Mouse (Mus musculus) heart, embryonic 15.5 days (tissue): ENCODE results near the gene Stx1a. TPM values are rescaled to one million over a fixed set of nuclear protein-coding genes. Genes with fewer than 3 reads are reported as not detected.
A peak's percentile ranks its signal among the peaks of the same experiment; 100 is the strongest.

Source experiments
- ATAC-seq: fragments of 200-750 bp; cut with Nextera tagmentation; replicated peaks from 2 replicates; pipeline ENCODE4 v1.8.0; 2017; ENCODE audit warnings: low read depth, moderate TSS enrichment; ENCODE audit not compliant: insufficient number of reproducible peaks, insufficient read depth, low FRiP score
- H3K27ac ChIP-seq: fragments of 300-500 bp; sonication (generic); 2 replicates; pipeline ENCODE4 v1.5.1; 2015; ENCODE audit warnings: mild to moderate bottlenecking, inconsistent platforms
- H3K27me3 ChIP-seq: fragments of 300-500 bp; sonication (generic); 2 replicates; pipeline ENCODE4 v1.6.1; 2015; ENCODE audit warnings: inconsistent platforms
- H3K36me3 ChIP-seq: fragments of 300-500 bp; sonication (generic); 2 replicates; pipeline ENCODE4 v1.6.1; 2015; ENCODE audit warnings: mild to moderate bottlenecking, inconsistent platforms
- H3K4me1 ChIP-seq: fragments of 300-500 bp; sonication (generic); replicated peaks from 2 replicates; pipeline ENCODE4 v1.6.1; 2015; ENCODE audit warnings: inconsistent platforms
- H3K4me2 ChIP-seq: fragments of 300-500 bp; sonication (generic); 2 replicates; pipeline ENCODE4 v1.6.1; 2015; ENCODE audit warnings: inconsistent platforms, mild to moderate bottlenecking, moderate library complexity
- H3K4me3 ChIP-seq: fragments of 300-500 bp; sonication (generic); 2 replicates; pipeline ENCODE4 v1.5.1; 2015; ENCODE audit warnings: mild to moderate bottlenecking, inconsistent platforms
- H3K9ac ChIP-seq: fragments of 300-500 bp; sonication (generic); 2 replicates; pipeline ENCODE4 v1.6.1; 2015; ENCODE audit warnings: mild to moderate bottlenecking, inconsistent platforms
- H3K9me3 ChIP-seq: fragments of 300-500 bp; sonication (generic); replicated peaks from 2 replicates; pipeline ENCODE4 v1.6.1; 2016; ENCODE audit warnings: inconsistent platforms
- WGBS: fragments of 180-500 bp; shearing (Covaris S2); methylation state at CpG from one replicate; pipeline ENCODE4 v1.1.7; 2015; ENCODE audit warnings: mixed read lengths; 5-methylcytosine and 5-hydroxymethylcytosine counted together
- polyA plus RNA-seq: library from polyadenylated mRNA; unstranded; fragments of >200 nt; fragmentation: Nextera tagmentation; extraction: Ambion mirVana; gene quantifications from 2 replicates; pipeline ENCODE4 v1.2.1, GENCODE M21; 2015

Gene Stx1a
- polyA plus RNA-seq, 1 experiment from 2014 or later, result 6.2 TPM

GRCm38 (mm10) chr5:135008671-135009589 is 14.4 kb upstream of the Stx1a start, which contains the start of gene Abhd11:
TSS of gene Abhd11 (plus strand) at chr5:135009152.
- H3K27me3 ChIP-seq, result peaks cover 5% of the 10 kb centered on the region; the same call in 1 of the 2 replicates
- H3K9ac ChIP-seq, result peak within 1 kb of the TSS; percentile 72
- ATAC-seq, result peak; percentile 88
- WGBS, result under 1% methylated on average over 52 of the region's 52 CpGs
- peak within 1 kb of the TSS; percentile 100 for H3K27ac ChIP-seq
- H3K4me3 ChIP-seq, result peak within 1 kb of the TSS; percentile 71
- H3K4me1 ChIP-seq, result peaks cover 33% of the 10 kb centered on the region
- peak within 1 kb of the TSS; percentile 84 for H3K4me2 ChIP-seq
- no peaks in the 10 kb centered on the region for H3K9me3 ChIP-seq
- H3K36me3 ChIP-seq, result no peaks in the 10 kb centered on the region; the same call in 1 of the 2 replicates

GRCm38 (mm10) chr5:135009590-135010319 is 13.5 kb upstream of the Stx1a start:
- ATAC-seq, result peak; percentile 76
- peak overlapping the region; percentile 72 for H3K9ac ChIP-seq
- peak overlapping the region; percentile 100 for H3K27ac ChIP-seq
- peaks cover 33% of the 10 kb centered on the region for H3K4me1 ChIP-seq
- H3K27me3 ChIP-seq, result peaks cover 5% of the 10 kb centered on the region; the same call in 1 of the 2 replicates
- no peaks in the 10 kb centered on the region; the same call in 1 of the 2 replicates for H3K36me3 ChIP-seq
- WGBS, result under 1% methylated on average over 36 of the region's 37 CpGs
- H3K9me3 ChIP-seq, result no peaks in the 10 kb centered on the region
- H3K4me2 ChIP-seq, result peak overlapping the region; percentile 84
- peak overlapping the region; percentile 71 for H3K4me3 ChIP-seq

GRCm38 (mm10) chr5:135010320-135010709 is 13.0 kb upstream of the Stx1a start:
- ATAC-seq, result no peak
- H3K4me2 ChIP-seq, result peak overlapping the region; percentile 84
- no peaks in the 10 kb centered on the region for H3K9me3 ChIP-seq
- peak overlapping the region; percentile 71 for H3K4me3 ChIP-seq
- H3K27ac ChIP-seq, result peak overlapping the region; percentile 100
- peaks cover 5% of the 10 kb centered on the region; the same call in 1 of the 2 replicates for H3K27me3 ChIP-seq
- H3K9ac ChIP-seq, result peak overlapping the region; percentile 72; the same call in 1 of the 2 replicates
- peaks cover 35% of the 10 kb centered on the region for H3K4me1 ChIP-seq
- H3K36me3 ChIP-seq, result no peaks in the 10 kb centered on the region; the same call in 1 of the 2 replicates
- 54% methylated on average over 7 of the region's 7 CpGs for WGBS

GRCm38 (mm10) chr5:135010841-135011743 is 12.2 kb upstream of the Stx1a start:
- peak overlapping the region; percentile 84; the same call in 1 of the 2 replicates for H3K4me2 ChIP-seq
- H3K36me3 ChIP-seq, result no peaks in the 10 kb centered on the region; the same call in 1 of the 2 replicates
- ATAC-seq, result no peak
- no peaks in the 10 kb centered on the region for H3K9me3 ChIP-seq
- 87% methylated on average over 25 of the region's 25 CpGs for WGBS
- peaks cover 38% of the 10 kb centered on the region for H3K4me1 ChIP-seq
- no peak overlapping the region for H3K27ac ChIP-seq
- no peak overlapping the region for H3K9ac ChIP-seq
- no peaks in the 10 kb centered on the region for H3K27me3 ChIP-seq
- peak overlapping the region; percentile 71; the same call in 1 of the 2 replicates for H3K4me3 ChIP-seq

- 33% methylated on average over 26 of the region's 26 CpGs for WGBS
- H3K9ac ChIP-seq, result 0 out of 2 replicates have a peak overlapping the region, but pooled peaks have one; percentile 12
- ATAC-seq, result no peak
- H3K4me2 ChIP-seq, result peak overlapping the region; percentile 41
- H3K4me3 ChIP-seq, result peak overlapping the region; percentile 17
- no peaks in the 10 kb centered on the region; the same call in 1 of the 2 replicates for H3K36me3 ChIP-seq
- no peaks in the 10 kb centered on the region for H3K9me3 ChIP-seq
- no peaks in the 10 kb centered on the region for H3K27me3 ChIP-seq
- peak overlapping the region; percentile 52 for H3K27ac ChIP-seq
- H3K4me1 ChIP-seq, result peaks cover 38% of the 10 kb centered on the region
Observed at GRCm38 (mm10) chr5:135011809-135012613, 11.3 kb upstream of the Stx1a start.

GRCm38 (mm10) chr5:135012671-135013441 is 10.4 kb upstream of the Stx1a start:
- H3K4me3 ChIP-seq, result peak overlapping the region; percentile 17
- no peaks in the 10 kb centered on the region for H3K9me3 ChIP-seq
- 11% methylated on average over 16 of the region's 16 CpGs for WGBS
- H3K4me2 ChIP-seq, result peak overlapping the region; percentile 41
- no peaks in the 10 kb centered on the region for H3K27me3 ChIP-seq
- H3K36me3 ChIP-seq, result no peaks in the 10 kb centered on the region; the same call in 1 of the 2 replicates
- peaks cover 38% of the 10 kb centered on the region for H3K4me1 ChIP-seq
- peak overlapping the region; percentile 52; the same call in 1 of the 2 replicates for H3K27ac ChIP-seq
- H3K9ac ChIP-seq, result no peak overlapping the region
- ATAC-seq, result no peak

GRCm38 (mm10) chr5:135015497-135015896 is 7.8 kb upstream of the Stx1a start:
- no peak overlapping the region for H3K27ac ChIP-seq
- no peak overlapping the region for H3K4me3 ChIP-seq
- ATAC-seq, result no peak
- H3K36me3 ChIP-seq, result no peaks in the 10 kb centered on the region; the same call in 1 of the 2 replicates
- 13% methylated on average over 7 of the region's 7 CpGs for WGBS
- H3K4me2 ChIP-seq, result no peak overlapping the region
- H3K4me1 ChIP-seq, result peaks cover 29% of the 10 kb centered on the region
- H3K9ac ChIP-seq, result no peak overlapping the region
- no peaks in the 10 kb centered on the region for H3K27me3 ChIP-seq
- H3K9me3 ChIP-seq, result no peaks in the 10 kb centered on the region

- Histone ChIP-seq H3K9ac (no peak overlapping the region), H3K4me3 (no peak overlapping the region), H3K27me3 (no peaks in the 10 kb centered on the region), H3K9me3 (no peaks in the 10 kb centered on the region), H3K4me2 (no peak overlapping the region), H3K36me3 (no peaks in the 10 kb centered on the region), H3K27ac (no peak overlapping the region), H3K4me1 (peaks cover 25% of the 10 kb centered on the region)
- ATAC-seq, result no peak
- WGBS, result 46% methylated on average over 4 of the region's 4 CpGs
Observed at GRCm38 (mm10) chr5:135016224-135016759, 7.0 kb upstream of the Stx1a start.

GRCm38 (mm10) chr5:135021814-135022213 is 1.5 kb upstream of the Stx1a start:
- peaks cover 52% of the 10 kb centered on the region for H3K4me1 ChIP-seq
- no peak overlapping the region for H3K4me3 ChIP-seq
- no peak overlapping the region for H3K9ac ChIP-seq
- H3K4me2 ChIP-seq, result no peak overlapping the region; the same call in 1 of the 2 replicates
- no peaks in the 10 kb centered on the region for H3K27me3 ChIP-seq
- ATAC-seq, result peak; percentile 85
- WGBS, result 14% methylated on average over 6 of the region's 6 CpGs
- H3K27ac ChIP-seq, result peak overlapping the region; percentile 86
- H3K36me3 ChIP-seq, result no peaks in the 10 kb centered on the region
- H3K9me3 ChIP-seq, result no peaks in the 10 kb centered on the region
